Mouse (Mus musculus) G1E (cell line): Measurements from ENCODE around the gene Pgf. TPM values are rescaled to one million over a fixed set of nuclear protein-coding genes. Genes with fewer than 3 reads are reported as not detected.

Experiments used
- ATAC-seq: 2 replicates; pipeline ENCODE4 v1.8.0; 2016; ENCODE audit warnings: mild to moderate bottlenecking; ENCODE audit not compliant: insufficient number of reproducible peaks, poor library complexity, low FRiP score, severe bottlenecking; ENCODE audit errors: extremely low read depth
- DNase-seq: peaks from one replicate; pipeline ENCODE4 v3.0.0; 2012; ENCODE audit warnings: low spot score
- H3K27me3 ChIP-seq: 2 replicates; pipeline ENCODE4 v1.6.1; 2012; ENCODE audit warnings: mild to moderate bottlenecking, low read length, inconsistent platforms; ENCODE audit not compliant: insufficient read depth
- H3K36me3 ChIP-seq: replicated peaks from 2 replicates; pipeline ENCODE3; 2012; ENCODE audit warnings: mild to moderate bottlenecking, inconsistent platforms
- H3K4me1 ChIP-seq: 2 replicates; pipeline ENCODE4 v1.6.1; 2012; ENCODE audit warnings: low read depth, low read length, inconsistent platforms, mixed read lengths; ENCODE audit not compliant: insufficient read depth
- H3K4me3 ChIP-seq: 2 replicates; pipeline ENCODE4 v1.5.1; 2012; ENCODE audit warnings: low read depth, mild to moderate bottlenecking, inconsistent platforms, low read length, moderate library complexity, mixed read lengths
- H3K9me3 ChIP-seq: replicated peaks from 2 replicates; pipeline ENCODE4 v1.6.1; 2012; ENCODE audit warnings: inconsistent platforms
- CTCF ChIP-seq: IDR thresholded peaks from 2 replicates; pipeline ENCODE4 v1.5.1; 2012; ENCODE audit warnings: low read depth, low read length, inconsistent platforms, mixed read lengths
- GATA1 ChIP-seq: IDR thresholded peaks from 2 replicates; pipeline ENCODE4 v1.6.1; 2012; ENCODE audit warnings: borderline replicate concordance, low read length, inconsistent platforms, mixed read lengths
- GATA2 ChIP-seq: IDR thresholded peaks from 2 replicates; pipeline ENCODE4 v1.6.1; 2012; ENCODE audit warnings: low read depth, low read length, inconsistent platforms, borderline replicate concordance
- POLR2AphosphoS5 ChIP-seq: IDR thresholded peaks from 2 replicates; pipeline ENCODE4 v1.6.1; 2012; ENCODE audit warnings: low read depth, low read length, inconsistent platforms; ENCODE audit not compliant: insufficient replicate concordance
- TAL1 ChIP-seq: conservative IDR thresholded peaks from 2 replicates; pipeline ENCODE4 v1.6.1; 2012; ENCODE audit warnings: low read depth, low read length, inconsistent platforms, mixed read lengths
- polyA plus RNA-seq: library from polyadenylated mRNA; stranded (reverse); fragments of >175 nt; gene quantifications from 2 replicates; pipeline ENCODE4 v1.2.3, GENCODE M21; 2012
- total RNA-seq, 2 experiments: library from RNA; stranded (forward) in 1 of 2; stranded (reverse) in 1 of 2; fragments of 200-1000 nt in 1 of 2; fragments of >200 nt in 1 of 2; fragmentation: Nextera tagmentation in 1 of 2; gene quantifications; 2 replicates each; pipeline ENCODE4 v1.2.3; 2014 to 2017

Gene Pgf
- total and polyA plus RNA-seq, 3 experiments = 2.1 TPM; not detected in 2

DNA sequence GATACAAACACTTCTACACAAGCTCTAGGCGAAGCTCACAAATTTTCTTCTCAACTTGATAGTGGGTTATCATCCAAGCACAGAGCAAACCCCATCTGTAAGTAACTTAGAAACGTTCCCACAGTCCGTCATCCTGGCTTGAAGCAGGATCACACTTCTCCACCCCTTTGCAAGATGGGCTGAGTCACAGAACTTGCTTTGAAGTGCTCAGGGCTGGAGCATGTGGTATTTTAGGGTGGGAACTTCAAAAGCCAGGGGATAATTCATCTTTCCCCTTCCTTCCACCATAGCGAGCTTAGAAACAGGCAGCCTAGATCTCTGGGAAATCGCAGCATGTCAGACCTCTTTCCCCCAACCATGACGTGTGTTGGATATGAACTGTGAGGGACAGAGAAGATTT, 21.3 kb downstream of the Pgf start:
- DNase-seq = no peak
- no peak for TF ChIP-seq POLR2AphosphoS5
- peaks cover 47% of the 10 kb centered on the region for H3K27me3 ChIP-seq
- ATAC-seq = no peak
- no peaks in the 10 kb centered on the region for H3K36me3 ChIP-seq
- no peak overlapping the region for H3K4me3 ChIP-seq
- no peaks in the 10 kb centered on the region; the same call in 1 of the 2 replicates for H3K4me1 ChIP-seq
- H3K9me3 ChIP-seq = no peaks in the 10 kb centered on the region

DNA sequence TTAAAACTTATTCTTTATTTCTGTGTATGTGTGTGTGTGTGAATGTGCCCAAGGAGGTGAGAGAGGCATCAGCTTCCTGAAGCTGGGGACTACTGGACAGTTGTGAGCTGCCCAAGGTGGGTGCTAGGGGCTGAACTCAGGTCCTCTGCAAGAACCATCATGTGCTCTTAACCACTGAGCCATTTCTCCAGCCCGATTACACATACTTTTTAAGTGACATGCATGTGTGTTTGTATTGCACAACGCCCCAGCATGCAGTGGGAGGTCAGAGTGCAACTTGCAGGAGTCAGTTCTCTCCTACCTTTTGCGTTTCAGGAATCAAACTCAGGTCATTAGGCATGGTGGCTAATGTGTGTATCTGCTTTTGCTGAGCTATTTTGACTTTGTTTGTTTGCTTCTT, 24.6 kb downstream of the Pgf start:
- TF ChIP-seq CTCF (no peak), GATA1 (no peak), GATA2 (no peak), POLR2AphosphoS5 (no peak), TAL1 (no peak)
- no peak for DNase-seq
- Histone ChIP-seq H3K9me3 (no peaks in the 10 kb centered on the region), H3K4me3 (no peak overlapping the region), H3K27me3 (peaks cover 57% of the 10 kb centered on the region), H3K36me3 (no peaks in the 10 kb centered on the region), H3K4me1 (peaks cover 7% of the 10 kb centered on the region)
- no peak for ATAC-seq

DNA sequence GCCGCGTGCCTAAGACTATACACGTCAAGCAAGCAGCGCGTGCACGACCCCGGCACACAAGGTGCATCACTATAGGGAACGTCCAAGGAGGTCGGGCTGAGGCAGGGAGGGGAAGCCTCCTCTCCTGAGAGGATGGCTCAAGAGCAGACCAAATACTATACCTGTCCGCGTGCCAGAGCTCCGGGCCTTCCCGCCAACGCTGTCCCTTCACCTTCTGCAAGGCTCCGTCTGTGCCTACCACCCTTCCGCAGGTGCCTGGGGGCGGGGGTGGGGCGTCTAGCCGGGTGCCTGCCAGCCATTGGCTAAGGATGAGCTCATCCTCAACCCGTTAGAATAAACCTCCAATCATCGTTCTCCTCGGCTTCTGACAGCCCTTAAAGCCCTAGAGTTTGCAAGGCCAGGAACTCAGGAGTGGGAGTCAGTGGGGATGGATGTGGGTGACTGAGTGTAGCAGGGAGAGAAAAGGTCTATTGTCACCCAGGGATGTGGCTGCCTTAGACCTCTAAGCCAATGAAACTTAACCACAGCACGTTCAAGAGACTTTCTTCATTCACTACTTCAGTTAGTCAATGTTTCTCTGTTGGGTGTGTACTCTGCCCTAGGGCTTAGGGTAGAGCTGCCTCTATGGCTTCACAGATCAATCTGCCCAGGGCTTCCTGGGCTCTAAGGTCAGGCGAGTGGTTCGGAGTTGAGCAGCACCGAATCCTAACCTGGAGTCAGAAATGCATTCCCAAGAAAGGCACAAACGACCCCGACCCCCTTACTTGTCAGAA, 26.4 kb downstream of the Pgf start, which contains the start of gene Rps6kl1:
Gene Rps6kl1 (minus strand): TSS at position 263 of the 773 bp plus-strand sequence.
- DNase-seq (no peak), ATAC-seq (no peak)
- H3K36me3 ChIP-seq = no peaks in the 10 kb centered on the region
- TF ChIP-seq GATA1 = no peak
- TF ChIP-seq POLR2AphosphoS5 = no peak
- TF ChIP-seq TAL1 = no peak
- H3K9me3 ChIP-seq = no peaks in the 10 kb centered on the region
- H3K4me1 ChIP-seq = peaks cover 14% of the 10 kb centered on the region
- H3K27me3 ChIP-seq = peaks cover 68% of the 10 kb centered on the region
- peak within 1 kb of the TSS; percentile 16; the same call in 1 of the 2 replicates for H3K4me3 ChIP-seq

DNA sequence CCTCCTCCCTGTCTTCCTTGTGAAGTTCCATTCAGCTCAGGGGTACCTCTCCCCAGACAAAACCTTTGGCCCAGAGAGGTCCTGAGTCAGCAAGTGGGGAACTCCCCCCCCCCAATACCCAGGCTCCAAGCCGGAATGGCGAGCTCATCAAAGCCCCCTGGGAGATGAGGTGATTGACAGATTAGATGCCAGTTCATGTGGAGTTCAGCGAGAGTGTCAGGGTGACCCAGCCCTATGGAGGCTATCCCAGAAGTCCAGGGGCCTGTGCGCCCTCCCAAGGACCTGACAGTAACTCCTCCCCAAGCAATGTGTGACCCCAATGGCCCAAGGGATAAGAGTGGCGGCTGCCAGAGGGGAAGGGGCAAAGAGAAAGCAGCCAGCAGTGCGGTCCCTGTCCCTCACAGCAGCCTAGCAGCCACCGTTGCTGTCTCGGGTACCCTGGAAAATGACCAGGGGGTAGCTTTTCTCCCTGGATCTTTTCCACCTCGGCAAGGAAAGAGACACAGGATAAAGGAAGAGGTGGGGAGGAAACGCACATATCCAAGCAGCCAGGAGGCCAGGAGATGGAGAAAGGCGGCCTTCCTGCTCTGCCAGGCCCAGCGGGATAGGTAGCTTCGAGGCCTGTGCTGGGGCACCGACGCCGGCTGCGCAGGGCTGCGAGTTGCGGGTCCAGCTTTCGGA, 27.1 kb downstream of the Pgf start:
- peak overlapping the region; percentile 16; the same call in 1 of the 2 replicates for H3K4me3 ChIP-seq
- no peak for TF ChIP-seq POLR2AphosphoS5
- H3K27me3 ChIP-seq = peaks cover 70% of the 10 kb centered on the region
- H3K4me1 ChIP-seq = peaks cover 14% of the 10 kb centered on the region
- ATAC-seq (no peak), DNase-seq (no peak)
- no peaks in the 10 kb centered on the region for H3K36me3 ChIP-seq
- H3K9me3 ChIP-seq = no peaks in the 10 kb centered on the region

DNA sequence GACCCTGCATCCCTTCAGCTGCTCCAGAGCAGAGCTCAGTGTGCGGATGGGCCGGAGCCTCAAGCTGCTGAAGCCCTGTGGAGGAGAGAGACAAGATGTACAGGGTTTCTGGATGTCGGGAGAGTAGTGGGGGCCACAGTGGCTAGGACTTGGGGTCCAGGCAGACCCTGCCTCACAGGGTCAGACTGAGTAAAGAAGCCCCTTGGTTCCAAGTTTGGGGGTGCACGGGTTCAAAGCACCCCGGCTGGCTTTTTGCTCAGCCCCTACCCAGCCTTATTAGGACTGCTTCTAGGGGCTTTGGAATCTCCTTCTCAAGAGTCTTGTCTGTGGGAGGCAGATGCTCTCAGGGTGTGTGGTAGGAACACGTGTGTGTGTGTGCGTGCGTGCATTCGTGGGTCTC, 30.7 kb downstream of the Pgf start:
- no peak for ATAC-seq
- Histone ChIP-seq H3K9me3 (peaks cover 2% of the 10 kb centered on the region; the same call in 1 of the 2 replicates), H3K4me1 (peaks cover 22% of the 10 kb centered on the region), H3K4me3 (no peak overlapping the region), H3K36me3 (no peaks in the 10 kb centered on the region), H3K27me3 (peaks cover 67% of the 10 kb centered on the region)
- DNase-seq = no peak
- no peak for TF ChIP-seq GATA2
- no peak for TF ChIP-seq CTCF
- no peak for TF ChIP-seq TAL1
- TF ChIP-seq POLR2AphosphoS5 = no peak

DNA sequence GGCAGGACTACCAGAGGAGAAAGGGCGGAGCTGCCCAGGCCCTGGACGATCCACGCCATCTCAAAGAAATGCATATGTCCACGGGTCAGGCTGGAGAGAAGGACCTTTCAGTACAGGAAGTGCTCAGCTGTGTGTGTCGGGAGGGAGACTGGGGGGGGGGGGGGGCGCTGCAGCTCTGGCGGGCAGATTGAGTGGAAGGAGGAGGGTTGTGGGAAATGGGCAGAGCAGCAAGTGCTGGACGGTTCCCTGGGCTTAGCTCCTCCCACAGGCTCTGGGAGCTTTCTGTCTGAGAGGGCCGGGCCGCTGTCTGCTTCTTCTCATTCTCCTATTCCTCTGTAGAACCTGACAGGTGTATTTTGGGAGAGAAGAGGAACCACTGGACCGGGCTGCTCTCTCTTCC, 31.2 kb downstream of the Pgf start:
- Histone ChIP-seq H3K4me1 (peaks cover 22% of the 10 kb centered on the region), H3K36me3 (no peaks in the 10 kb centered on the region), H3K9me3 (peaks cover 3% of the 10 kb centered on the region; the same call in 1 of the 2 replicates), H3K4me3 (no peak overlapping the region), H3K27me3 (peaks cover 64% of the 10 kb centered on the region)
- ATAC-seq (no peak), DNase-seq (no peak)
- TF ChIP-seq GATA1 (no peak), GATA2 (no peak), TAL1 (no peak), CTCF (no peak), POLR2AphosphoS5 (no peak)

DNA sequence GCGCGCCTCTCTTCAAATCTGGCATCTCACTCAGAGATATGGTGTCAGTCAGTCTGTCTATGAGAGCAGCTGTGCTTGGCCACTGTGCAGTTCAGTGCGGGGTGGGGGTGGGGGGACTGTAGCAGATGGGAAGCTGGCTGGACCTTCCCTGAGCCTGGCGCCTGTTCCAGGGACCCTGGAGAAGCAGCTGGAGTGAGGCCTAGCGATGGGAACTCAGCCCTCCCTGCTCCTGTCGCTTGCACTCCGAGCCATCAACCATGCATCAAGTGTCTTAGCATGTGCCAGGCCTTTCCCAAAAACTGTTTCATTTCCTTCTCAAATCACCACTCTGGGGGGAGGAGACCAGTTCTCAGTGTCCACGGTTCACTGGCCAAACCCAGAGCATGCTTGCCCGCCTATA, 32.0 kb downstream of the Pgf start:
- H3K9me3 ChIP-seq = peaks cover 3% of the 10 kb centered on the region; the same call in 1 of the 2 replicates
- peaks cover 59% of the 10 kb centered on the region for H3K27me3 ChIP-seq
- no peak for DNase-seq
- no peaks in the 10 kb centered on the region for H3K36me3 ChIP-seq
- TF ChIP-seq GATA2 (no peak), POLR2AphosphoS5 (no peak), TAL1 (no peak), GATA1 (no peak), CTCF (no peak)
- peaks cover 16% of the 10 kb centered on the region for H3K4me1 ChIP-seq
- H3K4me3 ChIP-seq = no peak overlapping the region
- ATAC-seq = no peak
